Mouse (Mus musculus): ENCODE results near the gene Keg1. TPM values are rescaled to one million over a fixed set of nuclear protein-coding genes. Genes with fewer than 3 reads are reported as not detected.
"Not testable (repeated sequence)": the region's sequence is repeated elsewhere in the genome, so short reads cannot be mapped to it uniquely, and the experiment has no call there.

Gene Keg1
- polyA plus RNA-seq, 1 experiment from 2014 or later: not detected

DNA sequence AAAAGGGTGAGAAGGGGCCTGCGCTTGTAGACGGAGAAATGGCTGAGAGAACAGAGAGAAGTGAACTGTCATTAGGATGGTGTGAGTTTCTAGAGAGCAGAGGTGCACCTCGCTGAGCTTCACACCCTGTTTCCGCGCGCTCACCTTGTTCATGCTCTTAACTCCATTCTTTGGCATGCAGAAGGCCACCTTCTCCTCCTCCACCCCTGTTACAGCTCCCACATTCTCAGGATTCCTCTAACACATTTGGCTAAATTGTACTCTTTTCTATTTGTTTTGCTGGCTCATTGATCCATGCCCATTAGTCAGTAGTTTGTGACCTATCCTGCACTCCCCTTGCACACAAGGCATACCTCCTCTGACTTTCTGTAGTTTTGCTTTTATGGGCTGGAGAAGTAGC is 23.6 kb downstream of the Keg1 start:
- 80% methylated on average over 6 of the region's 6 CpGs for WGBS
- Histone ChIP-seq H3K9ac (no peak overlapping the region), H3K9me3 (replicated peaks) (no peaks in the 10 kb centered on the region), H3K4me1 (no peaks in the 10 kb centered on the region), H3K4me2 (replicated peaks) (no peak overlapping the region), H3K27me3 (no peaks in the 10 kb centered on the region), H3K27ac (replicated peaks) (no peak overlapping the region), H3K36me3 (no peaks in the 10 kb centered on the region), H3K4me3 (replicated peaks) (no peak overlapping the region)
- ATAC-seq (ENCODE audit: insufficient number of reproducible peaks, low FRiP score, low TSS enrichment, low read depth): no peak

DNA sequence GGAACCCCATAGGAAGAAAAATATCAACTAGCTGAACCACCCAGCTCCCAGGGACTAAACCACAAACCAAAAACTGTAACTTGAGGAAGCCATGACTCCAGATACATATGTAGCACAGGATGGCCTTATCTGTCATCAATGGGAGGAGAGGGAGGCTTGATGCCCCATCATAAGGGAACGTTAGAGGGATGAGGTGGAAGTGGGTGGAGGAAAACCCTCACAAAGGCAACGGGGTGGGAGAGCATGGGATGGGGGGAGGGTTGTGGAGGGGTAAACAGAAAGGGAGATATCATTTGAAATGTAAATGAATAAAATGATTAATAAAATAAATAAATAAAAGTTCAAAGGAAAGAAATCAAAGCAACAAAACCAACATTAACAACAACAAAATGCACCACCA is 24.9 kb downstream of the Keg1 start:
- no peaks in the 10 kb centered on the region for H3K27me3 ChIP-seq
- WGBS: 54% methylated on average over 2 of the region's 2 CpGs
- H3K36me3 ChIP-seq: no peaks in the 10 kb centered on the region
- no peak overlapping the region for H3K4me2 ChIP-seq (replicated peaks)
- ATAC-seq (ENCODE audit: insufficient number of reproducible peaks, low FRiP score, low TSS enrichment, low read depth): no peak
- no peaks in the 10 kb centered on the region for H3K9me3 ChIP-seq (replicated peaks)
- no peak overlapping the region for H3K27ac ChIP-seq (replicated peaks)
- H3K4me1 ChIP-seq: no peaks in the 10 kb centered on the region
- no peak overlapping the region for H3K9ac ChIP-seq
- no peak overlapping the region for H3K4me3 ChIP-seq (replicated peaks)

DNA sequence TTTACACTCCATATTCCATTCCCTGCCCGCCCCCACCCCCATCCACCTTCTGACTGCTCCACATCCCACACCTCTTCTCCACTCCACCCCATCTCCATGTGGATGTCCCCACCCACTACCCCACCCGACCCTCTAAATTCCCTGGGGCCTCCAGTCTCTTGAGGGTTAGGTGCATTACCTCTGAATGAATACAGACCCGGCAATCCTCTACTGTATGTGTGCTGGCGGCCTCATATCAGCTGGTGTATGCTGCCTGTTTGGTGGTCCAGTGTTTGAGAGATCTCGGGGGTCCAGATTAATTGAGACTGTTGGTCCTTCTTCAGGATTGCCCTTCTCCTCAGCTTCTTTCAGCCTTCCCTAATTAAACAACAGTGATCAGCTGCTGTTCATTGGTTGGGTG is 25.3 kb downstream of the Keg1 start:
- not testable (repeated sequence) for H3K9ac ChIP-seq; H3K4me2 ChIP-seq (replicated peaks); H3K27ac ChIP-seq (replicated peaks); ATAC-seq (ENCODE audit: insufficient number of reproducible peaks, low FRiP score, low TSS enrichment, low read depth); H3K4me1 ChIP-seq; H3K36me3 ChIP-seq; H3K27me3 ChIP-seq; H3K4me3 ChIP-seq (replicated peaks); H3K9me3 ChIP-seq (replicated peaks)
- 87% methylated on average over 5 of the region's 5 CpGs for WGBS

DNA sequence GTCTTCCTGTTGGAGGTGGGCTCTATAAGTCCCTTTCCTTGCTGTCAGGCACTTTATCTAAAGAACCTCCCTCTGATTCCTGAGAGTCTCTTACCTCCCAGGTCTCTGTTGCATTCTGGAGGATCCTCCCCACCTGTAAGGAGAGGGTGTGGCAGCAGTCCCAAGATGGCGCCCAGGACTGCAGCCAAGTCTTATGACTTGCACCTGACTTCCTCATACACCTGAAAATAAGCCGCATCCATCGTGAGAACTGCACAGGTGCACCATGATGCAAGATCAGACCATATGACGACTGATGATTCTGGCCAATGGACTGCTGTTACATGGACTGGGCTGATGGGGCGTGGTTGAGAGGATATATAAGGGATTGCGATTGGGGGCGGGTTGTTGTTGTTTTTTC is 26.0 kb downstream of the Keg1 start:
- H3K9me3 ChIP-seq (replicated peaks); H3K36me3 ChIP-seq; ATAC-seq (ENCODE audit: insufficient number of reproducible peaks, low FRiP score, low TSS enrichment, low read depth); H3K4me1 ChIP-seq; H3K9ac ChIP-seq; H3K27ac ChIP-seq (replicated peaks); H3K4me2 ChIP-seq (replicated peaks); H3K4me3 ChIP-seq (replicated peaks); H3K27me3 ChIP-seq: not testable (repeated sequence)
- 95% methylated on average over 7 of the region's 7 CpGs for WGBS

DNA sequence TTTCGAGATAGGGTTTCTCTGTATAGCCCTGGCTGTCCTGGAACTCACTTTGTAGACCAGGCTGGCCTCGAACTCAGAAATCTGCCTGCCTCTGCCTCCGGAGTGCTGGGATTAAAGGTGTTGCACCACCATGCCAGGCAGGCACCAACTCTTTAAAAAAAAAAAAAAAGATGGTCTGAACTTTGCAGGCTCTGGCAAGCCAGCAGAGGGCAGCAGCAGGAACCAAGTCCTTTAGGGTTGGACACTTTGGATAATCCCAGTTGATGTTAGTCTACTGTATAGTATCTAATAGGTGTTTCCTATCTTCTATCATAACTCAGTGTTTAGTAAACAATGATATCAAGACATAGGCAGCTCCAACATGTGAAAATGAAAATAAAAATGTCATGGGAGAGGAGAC is 26.7 kb downstream of the Keg1 start:
- ATAC-seq (ENCODE audit: insufficient number of reproducible peaks, low FRiP score, low TSS enrichment, low read depth): no peak
- Histone ChIP-seq H3K27ac (replicated peaks) (no peak overlapping the region), H3K9me3 (replicated peaks) (no peaks in the 10 kb centered on the region), H3K4me1 (no peaks in the 10 kb centered on the region), H3K4me3 (replicated peaks) (no peak overlapping the region), H3K27me3 (no peaks in the 10 kb centered on the region), H3K9ac (no peak overlapping the region), H3K36me3 (no peaks in the 10 kb centered on the region), H3K4me2 (replicated peaks) (no peak overlapping the region)
- 62% methylated on average over 3 of the region's 3 CpGs for WGBS

DNA sequence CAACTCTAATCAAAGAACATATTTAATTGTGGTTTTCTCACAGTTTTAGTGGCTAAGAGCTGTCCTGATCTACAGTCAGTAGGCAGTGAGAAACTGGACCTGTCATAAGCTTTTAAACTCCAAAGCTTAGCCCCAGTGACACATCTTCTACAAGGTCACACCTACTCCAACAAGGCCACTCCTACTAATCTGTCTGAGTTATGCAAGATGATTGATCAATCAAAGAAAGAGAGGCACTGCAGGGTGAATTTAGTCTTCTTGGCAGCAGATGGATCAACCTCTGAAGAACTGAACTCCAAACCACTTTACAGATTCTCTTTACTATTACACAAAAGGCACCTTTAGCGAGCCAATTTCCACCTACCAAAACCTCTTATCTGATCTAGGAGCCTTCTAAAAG is 30.3 kb downstream of the Keg1 start:
- 74% methylated on average over 1 of the region's 1 CpGs for WGBS

DNA sequence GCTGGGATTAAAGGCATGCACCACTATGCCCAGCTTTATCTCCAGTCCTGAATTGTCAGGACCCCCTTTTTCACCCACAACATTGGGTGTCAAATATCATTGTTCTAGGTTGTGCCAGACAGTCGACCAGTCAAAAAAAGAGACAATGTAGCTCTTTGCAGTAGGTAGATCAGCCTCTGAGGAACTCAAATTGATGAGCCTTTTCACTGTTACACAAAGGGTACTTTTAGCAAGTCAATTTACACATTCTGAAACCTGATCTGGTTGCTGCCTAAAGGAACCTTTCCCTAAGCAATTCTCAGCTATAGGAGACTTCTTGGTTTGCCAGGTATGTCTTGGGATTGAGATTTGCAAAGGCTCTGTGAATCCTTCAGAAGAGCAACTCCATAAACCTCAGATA is 35.5 kb downstream of the Keg1 start:
- no peak for ATAC-seq (ENCODE audit: insufficient number of reproducible peaks, low FRiP score, low TSS enrichment, low read depth)
- Histone ChIP-seq H3K4me3 (replicated peaks) (no peak overlapping the region), H3K4me2 (replicated peaks) (no peak overlapping the region), H3K9me3 (replicated peaks) (no peaks in the 10 kb centered on the region), H3K27ac (replicated peaks) (no peak overlapping the region), H3K27me3 (no peaks in the 10 kb centered on the region), H3K9ac (no peak overlapping the region), H3K4me1 (no peaks in the 10 kb centered on the region), H3K36me3 (no peaks in the 10 kb centered on the region)
- 58% methylated on average over 1 of the region's 1 CpGs for WGBS

More for the DNA sequence above, 30.3 kb downstream of the Keg1 start:
- H3K4me2 ChIP-seq (replicated peaks): no peak overlapping the region
- no peaks in the 10 kb centered on the region for H3K27me3 ChIP-seq
- no peak overlapping the region for H3K27ac ChIP-seq (replicated peaks)
- H3K36me3 ChIP-seq: no peaks in the 10 kb centered on the region
- H3K9ac ChIP-seq: no peak overlapping the region
- H3K9me3 ChIP-seq (replicated peaks): no peaks in the 10 kb centered on the region
- H3K4me1 ChIP-seq: no peaks in the 10 kb centered on the region
- no peak for ATAC-seq (ENCODE audit: insufficient number of reproducible peaks, low FRiP score, low TSS enrichment, low read depth)
- H3K4me3 ChIP-seq (replicated peaks): no peak overlapping the region

DNA sequence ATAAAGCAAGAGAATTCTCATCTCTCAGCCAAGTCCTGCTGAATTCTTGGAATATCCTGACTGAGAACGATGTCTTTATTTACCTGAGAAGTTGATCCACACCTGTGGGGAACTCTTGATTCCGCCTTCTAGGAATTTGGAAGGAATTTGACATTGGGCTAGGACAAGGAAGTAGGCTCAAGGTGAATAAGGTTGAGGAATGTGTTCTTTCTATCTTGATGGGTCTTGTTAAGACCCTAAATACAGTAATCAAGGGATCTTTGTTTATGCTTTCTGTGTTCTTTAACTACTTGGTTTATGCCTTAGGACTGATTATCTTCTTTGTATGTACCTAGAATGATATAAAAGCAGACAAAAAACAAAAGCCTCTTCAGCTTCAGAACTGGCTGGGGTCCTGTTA is 36.4 kb downstream of the Keg1 start:
- WGBS: 81% methylated on average over 2 of the region's 2 CpGs
- Histone ChIP-seq H3K36me3 (no peaks in the 10 kb centered on the region), H3K9ac (no peak overlapping the region), H3K4me3 (replicated peaks) (no peak overlapping the region), H3K4me1 (no peaks in the 10 kb centered on the region), H3K27ac (replicated peaks) (no peak overlapping the region), H3K4me2 (replicated peaks) (no peak overlapping the region), H3K27me3 (no peaks in the 10 kb centered on the region), H3K9me3 (replicated peaks) (no peaks in the 10 kb centered on the region)
- ATAC-seq (ENCODE audit: insufficient number of reproducible peaks, low FRiP score, low TSS enrichment, low read depth): no peak

DNA sequence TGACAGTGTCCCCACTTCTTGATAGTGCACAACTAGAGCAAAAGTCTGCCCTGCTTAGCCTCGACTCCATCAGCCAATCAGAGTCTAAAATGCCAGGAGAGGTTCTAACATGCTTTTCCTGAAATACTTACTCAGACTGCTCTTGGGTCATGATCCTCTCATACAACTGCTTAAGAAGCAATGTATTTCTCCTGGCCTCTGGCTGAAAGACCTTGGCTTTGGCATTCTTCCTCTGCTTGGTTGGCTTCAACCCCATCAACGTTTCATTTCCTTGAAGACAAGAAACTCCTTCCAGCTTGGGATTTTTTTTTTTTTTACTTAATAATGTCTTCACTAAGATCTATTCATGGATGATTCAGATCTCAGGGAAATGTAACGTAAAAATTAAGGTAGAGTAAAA is 60.7 kb downstream of the Keg1 start:
- 80% methylated on average over 3 of the region's 3 CpGs for WGBS
- H3K27me3 ChIP-seq: no peaks in the 10 kb centered on the region
- H3K4me1 ChIP-seq: no peaks in the 10 kb centered on the region
- H3K9ac ChIP-seq: no peak overlapping the region
- no peaks in the 10 kb centered on the region for H3K9me3 ChIP-seq (replicated peaks)
- no peak overlapping the region for H3K4me3 ChIP-seq (replicated peaks)
- no peak for ATAC-seq (ENCODE audit: insufficient number of reproducible peaks, low FRiP score, low TSS enrichment, low read depth)
- no peaks in the 10 kb centered on the region for H3K36me3 ChIP-seq
- no peak overlapping the region for H3K4me2 ChIP-seq (replicated peaks)
- H3K27ac ChIP-seq (replicated peaks): no peak overlapping the region

DNA sequence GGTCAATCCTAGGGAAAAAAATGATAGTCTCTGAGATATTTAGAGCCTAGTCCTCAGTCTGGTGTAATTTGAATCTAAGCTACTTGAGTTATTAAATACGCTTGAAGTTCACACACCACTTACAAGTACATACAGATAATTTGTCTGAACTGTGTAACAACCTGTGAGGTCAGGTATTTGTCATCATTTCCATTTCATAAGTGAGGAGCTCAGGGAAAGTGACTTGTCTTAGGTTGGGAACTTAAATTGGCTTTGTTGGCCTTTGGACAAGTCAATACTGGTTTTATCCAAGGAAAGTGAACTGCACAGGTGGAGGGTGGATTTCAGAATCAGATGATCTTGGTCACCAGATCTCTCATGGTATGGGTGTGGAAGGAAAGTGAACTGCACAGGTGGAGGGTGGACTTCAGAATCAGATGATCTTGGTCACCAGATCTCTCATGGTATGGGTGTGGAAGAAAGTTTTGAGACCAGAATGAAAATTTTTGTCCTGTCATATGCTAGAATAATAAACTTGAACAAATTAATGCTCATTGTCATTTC is 63.4 kb downstream of the Keg1 start:
- no peak overlapping the region for H3K27ac ChIP-seq (replicated peaks)
- no peaks in the 10 kb centered on the region for H3K4me1 ChIP-seq
- no peak overlapping the region for H3K9ac ChIP-seq
- ATAC-seq (ENCODE audit: insufficient number of reproducible peaks, low FRiP score, low TSS enrichment, low read depth): no peak
- no peak overlapping the region for H3K4me3 ChIP-seq (replicated peaks)
- WGBS: 76% methylated on average over 1 of the region's 1 CpGs
- no peaks in the 10 kb centered on the region for H3K9me3 ChIP-seq (replicated peaks)
- H3K36me3 ChIP-seq: peaks cover 14% of the 10 kb centered on the region
- H3K27me3 ChIP-seq: no peaks in the 10 kb centered on the region
- no peak overlapping the region for H3K4me2 ChIP-seq (replicated peaks)

DNA sequence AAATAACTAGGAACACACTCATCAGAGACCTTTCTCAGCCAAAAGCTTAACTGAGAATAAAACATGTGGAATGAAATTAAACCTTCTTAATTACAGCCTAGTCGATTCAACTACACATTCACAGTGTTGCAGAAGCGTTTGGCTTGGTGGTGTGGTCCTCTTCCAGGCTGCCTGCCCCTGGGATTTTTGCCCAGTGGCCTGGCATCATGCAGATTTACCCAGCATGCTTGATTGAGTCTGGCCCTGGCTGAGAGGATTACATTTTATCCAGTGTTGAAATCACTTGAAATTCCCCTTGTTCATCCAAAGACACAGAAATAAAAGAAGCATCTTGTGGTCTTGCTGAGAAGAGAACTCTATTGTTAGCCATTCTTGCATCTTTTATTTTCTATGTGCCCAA is 64.1 kb downstream of the Keg1 start:
- no peak overlapping the region for H3K4me3 ChIP-seq (replicated peaks)
- no peak overlapping the region for H3K9ac ChIP-seq
- no peaks in the 10 kb centered on the region for H3K4me1 ChIP-seq
- no peaks in the 10 kb centered on the region for H3K9me3 ChIP-seq (replicated peaks)
- no peaks in the 10 kb centered on the region for H3K27me3 ChIP-seq
- no peak overlapping the region for H3K4me2 ChIP-seq (replicated peaks)
- H3K36me3 ChIP-seq: peaks cover 19% of the 10 kb centered on the region
- no peak for ATAC-seq (ENCODE audit: insufficient number of reproducible peaks, low FRiP score, low TSS enrichment, low read depth)
- no peak overlapping the region for H3K27ac ChIP-seq (replicated peaks)
- WGBS: 52% methylated on average over 2 of the region's 2 CpGs

DNA sequence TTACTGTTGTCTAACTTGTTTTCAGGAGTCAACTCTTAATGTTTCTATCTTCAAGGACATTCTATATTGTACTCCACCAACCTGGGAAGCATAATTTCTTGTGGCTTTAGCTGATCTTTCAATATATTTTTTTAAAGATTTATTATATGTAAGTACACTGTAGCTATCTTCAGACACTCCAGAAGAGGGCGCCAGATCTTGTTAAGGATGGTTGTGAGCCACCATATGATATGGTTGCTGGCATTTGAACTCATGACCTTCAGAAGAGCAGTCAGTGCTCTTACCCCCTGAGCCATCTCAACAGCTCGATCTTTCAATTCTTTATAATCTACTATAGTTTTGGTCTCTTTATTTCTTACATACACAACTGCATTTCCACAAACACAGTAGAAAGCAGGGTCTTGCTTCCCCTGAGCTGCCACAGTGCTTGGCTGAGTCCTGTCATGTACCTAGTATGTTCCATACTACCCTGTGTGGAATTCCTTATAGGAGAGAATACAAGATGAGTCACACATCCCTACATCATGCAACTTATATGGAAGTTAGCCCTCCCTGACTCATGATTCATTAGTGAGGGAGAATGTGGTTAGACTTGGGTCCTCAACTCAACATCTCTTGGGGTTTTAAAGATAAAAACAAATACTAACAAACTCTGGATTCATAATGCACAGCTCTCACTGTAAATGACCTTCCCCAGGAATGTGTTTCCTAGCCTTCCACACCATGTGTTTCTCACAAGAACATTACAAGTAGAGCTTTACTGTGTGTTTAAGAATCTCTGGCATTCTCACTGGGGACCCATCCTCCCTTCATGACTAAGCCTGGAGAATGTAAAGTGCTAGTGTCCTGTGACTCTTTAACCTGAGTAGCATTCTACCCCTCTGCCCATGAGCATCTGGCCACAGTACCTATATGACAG is 66.9 kb downstream of the Keg1 start:
- no peak overlapping the region for H3K4me2 ChIP-seq (replicated peaks)
- H3K36me3 ChIP-seq: peaks cover 19% of the 10 kb centered on the region
- no peaks in the 10 kb centered on the region for H3K9me3 ChIP-seq (replicated peaks)
- no peaks in the 10 kb centered on the region for H3K4me1 ChIP-seq
- 63% methylated on average over 2 of the region's 2 CpGs for WGBS
- H3K4me3 ChIP-seq (replicated peaks): no peak overlapping the region
- H3K9ac ChIP-seq: no peak overlapping the region
- ATAC-seq (ENCODE audit: insufficient number of reproducible peaks, low FRiP score, low TSS enrichment, low read depth): no peak
- no peak overlapping the region for H3K27ac ChIP-seq (replicated peaks)
- H3K27me3 ChIP-seq: no peaks in the 10 kb centered on the region
